23 mouse cellular contexts compared by ENCODE assay signal in genomic region chr4:151425133-151425532, GRCm38 (mm10).
A peak's percentile ranks its signal among the peaks of the same experiment; 100 is the strongest.
DNase-seq lines count a peak whose midpoint lies in the region; ATAC-seq and TF ChIP-seq lines count a peak whose summit lies in the region.
"Had no signal": no experiment of that assay in that cellular context is flagged by ENCODE, and none has a peak within 500 bp of the region (broad histone marks: within the 10 kb centered on the region; RNA-seq: fewer than 3 reads in every experiment).

No protein-coding gene starts in this region.

- H3K36me3 ChIP-seq in kidney, adult 2 months (ENCODE audit: control insufficient read depth, insufficient read depth, low read length), result no peaks in the 10 kb centered on the region
- H3K36me3 ChIP-seq in lung, embryonic 14.5 days (ENCODE audit: insufficient read depth), result no peaks in the 10 kb centered on the region
- H3K36me3 ChIP-seq in forebrain, embryonic 12.5 days (replicated peaks), result no peaks in the 10 kb centered on the region
- H3K36me3 ChIP-seq: embryonic facial prominence, embryonic 15.5 days; heart, embryonic 15.5 days; kidney, embryonic 15.5 days; liver, embryonic 12.5 days had no signal

- no peak overlapping the region for H3K9ac ChIP-seq in lung, embryonic 14.5 days
- H3K9ac ChIP-seq in forebrain, embryonic 12.5 days, result no peak overlapping the region
- H3K9ac ChIP-seq: embryonic facial prominence, embryonic 15.5 days; forebrain, postnatal 0 days; heart, embryonic 15.5 days; hindbrain, embryonic 14.5 days; kidney, embryonic 15.5 days; liver, embryonic 12.5 days had no signal

- H3K27me3 ChIP-seq in kidney, adult 2 months (replicated peaks; ENCODE audit: control insufficient read depth, insufficient read depth, low read length), result no peaks in the 10 kb centered on the region
- no peaks in the 10 kb centered on the region for H3K27me3 ChIP-seq in lung, embryonic 14.5 days (ENCODE audit: insufficient read depth, low read length)
- H3K27me3 ChIP-seq in forebrain, embryonic 12.5 days, result no peaks in the 10 kb centered on the region
- H3K27me3 ChIP-seq: CH12.LX; embryonic facial prominence, embryonic 15.5 days; liver, embryonic 12.5 days had no signal

- H3K4me1 ChIP-seq in kidney, adult 2 months (ENCODE audit: control insufficient read depth, insufficient read depth, low read length), result no peaks in the 10 kb centered on the region
- H3K4me1 ChIP-seq in lung, embryonic 14.5 days (ENCODE audit: insufficient read depth), result no peaks in the 10 kb centered on the region
- no peaks in the 10 kb centered on the region for H3K4me1 ChIP-seq in forebrain, embryonic 12.5 days
- H3K4me1 ChIP-seq: heart, embryonic 15.5 days; kidney, embryonic 15.5 days; liver, embryonic 12.5 days had no signal

- TF ChIP-seq POLR2A in kidney, adult 2 months (IDR thresholded peaks at IDR 0.05; ENCODE audit: low read depth, low read length), result no peak

- WGBS in kidney, adult 2 months, result 73% methylated on average over 3 of the region's 3 CpGs
- 62% methylated on average over 3 of the region's 3 CpGs for WGBS in lung, embryonic 14.5 days
- 79% methylated on average over 3 of the region's 3 CpGs for WGBS in forebrain, embryonic 12.5 days

- H3K4me3 ChIP-seq in kidney, adult 2 months (ENCODE audit: insufficient read depth, low read depth, low read length), result no peak overlapping the region
- H3K4me3 ChIP-seq in lung, embryonic 14.5 days (ENCODE audit: low read depth, low read length), result no peak overlapping the region
- H3K4me3 ChIP-seq in forebrain, embryonic 12.5 days (replicated peaks), result no peak overlapping the region
- H3K4me3 ChIP-seq: embryonic facial prominence, embryonic 15.5 days; heart, embryonic 15.5 days; kidney, embryonic 15.5 days; liver, embryonic 12.5 days had no signal

- no peak overlapping the region for H3K4me2 ChIP-seq in lung, embryonic 14.5 days
- H3K4me2 ChIP-seq in forebrain, embryonic 12.5 days, result no peak overlapping the region
- H3K4me2 ChIP-seq: embryonic facial prominence, embryonic 15.5 days; heart, embryonic 15.5 days; hindbrain, embryonic 14.5 days; kidney, embryonic 15.5 days; liver, embryonic 12.5 days; midbrain, embryonic 11.5 days had no signal

- no peak for ATAC-seq in lung, embryonic 14.5 days (ENCODE audit: insufficient read depth)
- no peak for ATAC-seq in forebrain, embryonic 12.5 days (ENCODE audit: low FRiP score)
- ATAC-seq: forebrain, postnatal 0 days; liver, embryonic 12.5 days had no signal

- DNase-seq in kidney, adult 2 months, result no peak
- DNase-seq in kidney, postnatal 4 days, result no peak
- peak; percentile 7 for DNase-seq in lung, embryonic 14.5 days
- DNase-seq in lung, postnatal 10 days, result no peak
- DNase-seq in ES-CJ7 (ENCODE audit: low read depth, low spot score) (peak; percentile 69), ZHBTc4 (ENCODE audit: low read depth, low spot score) (peak; percentile 82)
- DNase-seq: adrenal gland, postnatal 25 days; B cell, adult 2 months; cerebellum, adult 11 months; cerebellum, adult 9-11 months; forebrain, postnatal 0 days; gastrocnemius, postnatal 25 days; heart, postnatal 36 days; right cerebral cortex, postnatal 14 days; thymus, postnatal 36 days had no signal

- TF ChIP-seq CTCF in kidney, adult 2 months (conservative IDR thresholded peaks at IDR 0.05; ENCODE audit: insufficient read depth, insufficient read length, low read depth, low read length), result 0 out of 2 replicates have a peak, but pooled peaks have one; percentile 16
- TF ChIP-seq CTCF in lung, embryonic 14.5 days (IDR thresholded peaks at IDR 0.05; ENCODE audit: low read depth), result peak; percentile 20; the same call in 1 of the 2 replicates

- H3K27ac ChIP-seq in kidney, adult 2 months (ENCODE audit: insufficient read depth, low read depth, low read length), result no peak overlapping the region
- no peak overlapping the region for H3K27ac ChIP-seq in lung, embryonic 14.5 days (ENCODE audit: low read depth)
- no peak overlapping the region for H3K27ac ChIP-seq in forebrain, embryonic 12.5 days
- H3K27ac ChIP-seq: embryonic facial prominence, embryonic 15.5 days; heart, embryonic 15.5 days; hindbrain, embryonic 14.5 days; kidney, embryonic 15.5 days; liver, embryonic 12.5 days had no signal

- no peaks in the 10 kb centered on the region for H3K9me3 ChIP-seq in lung, embryonic 14.5 days (ENCODE audit: low read depth, low read length)
- no peaks in the 10 kb centered on the region for H3K9me3 ChIP-seq in forebrain, embryonic 12.5 days
- H3K9me3 ChIP-seq: embryonic facial prominence, embryonic 15.5 days; heart, embryonic 15.5 days had no signal

Comparison
In these comparisons a context has a peak if more than half of its experiments do, and no peak if none do; other contexts are left out.
1. DNase-seq: peak in lung, embryonic 14.5 days (single experiment), ES-CJ7 (single experiment) and ZHBTc4 (single experiment); none in kidney, adult 2 months (single experiment), kidney, postnatal 4 days (0 of 2) and lung, postnatal 10 days (single experiment).